Mouse (Mus musculus) CD4-positive, CD25-positive, alpha-beta regulatory T cell, adult 2 months (primary cell): ENCODE data around the gene Gm4737.
"Not testable (repeated sequence)": the region's sequence is repeated elsewhere in the genome, so short reads cannot be mapped to it uniquely, and the experiment has no call there.

Experiments
- DNase-seq: peaks from one replicate; pipeline ENCODE4 v3.0.0-alpha.2; 2012; ENCODE audit warnings: low read depth, low spot score

Gm4737 gene

GRCm38 (mm10) chr16:46154832-46155231 is at the start of gene Gm4737:
Gene Gm4737, minus strand, starts transcription at chr16:46155077.
- DNase-seq = not testable (repeated sequence)

GRCm38 (mm10) chr16:46195792-46196191 is 40.9 kb upstream of the Gm4737 start:
- no peak for DNase-seq

GRCm38 (mm10) chr16:46183096-46183495 is 28.2 kb upstream of the Gm4737 start:
- no peak for DNase-seq

GRCm38 (mm10) chr16:46178121-46178801 is 23.4 kb upstream of the Gm4737 start:
- no peak for DNase-seq

- DNase-seq = no peak
Observed at GRCm38 (mm10) chr16:46173039-46173438, 18.2 kb upstream of the Gm4737 start.

GRCm38 (mm10) chr16:46166971-46167370 is 12.1 kb upstream of the Gm4737 start:
- no peak for DNase-seq

- DNase-seq = no peak
Observed at GRCm38 (mm10) chr16:46165305-46165704, 10.4 kb upstream of the Gm4737 start.

- peak; percentile 3 for DNase-seq
Observed at GRCm38 (mm10) chr16:46151141-46151540, 3.7 kb downstream of the Gm4737 start.

- no peak for DNase-seq
Observed at GRCm38 (mm10) chr16:46148661-46149341, 6.1 kb downstream of the Gm4737 start.

- DNase-seq = no peak
Observed at GRCm38 (mm10) chr16:46146962-46147361, 7.9 kb downstream of the Gm4737 start.

GRCm38 (mm10) chr16:46122238-46122637 is 32.6 kb downstream of the Gm4737 start:
- DNase-seq = no peak

- DNase-seq = peak; percentile 76
Observed at GRCm38 (mm10) chr16:46121420-46121819, 33.5 kb downstream of the Gm4737 start.

GRCm38 (mm10) chr16:46120607-46121006 is 34.3 kb downstream of the Gm4737 start:
- peak; percentile 40 for DNase-seq

GRCm38 (mm10) chr16:46120020-46120419 is 34.9 kb downstream of the Gm4737 start, which contains the start of gene Cd96:
Gene Cd96, minus strand, starts transcription at chr16:46120251.
- peak; percentile 83 for DNase-seq

GRCm38 (mm10) chr16:46117645-46118044 is 37.2 kb downstream of the Gm4737 start:
- DNase-seq = peak; percentile 33

- no peak for DNase-seq
Observed at GRCm38 (mm10) chr16:46114727-46115126, 40.1 kb downstream of the Gm4737 start.

- DNase-seq = no peak
Observed at GRCm38 (mm10) chr16:46109536-46109935, 45.3 kb downstream of the Gm4737 start.

- peak; percentile 61 for DNase-seq
Observed at GRCm38 (mm10) chr16:46107431-46107830, 47.4 kb downstream of the Gm4737 start.

GRCm38 (mm10) chr16:46104491-46104890 is 50.4 kb downstream of the Gm4737 start:
- peak; percentile 58 for DNase-seq
